Mouse (Mus musculus) monocyte, adult 59 days (primary cell): ENCODE results near the gene Efcc1. TPM values are rescaled to one million over a fixed set of nuclear protein-coding genes. Genes with fewer than 3 reads are reported as not detected.

Source experiments
- total RNA-seq, 2 experiments: library from RNA; stranded (reverse); gene quantifications; one replicate each; pipeline ENCODE4 v1.2.4; 2023

Efcc1 gene
- 1 to 10 TPM; 1.6 to 5.7 TPM for total RNA-seq

GRCm38 (mm10) chr6:87730591-87731462 lies at the start of gene Efcc1:
TSS of gene Efcc1 (plus strand) at chr6:87730869.

DNA sequence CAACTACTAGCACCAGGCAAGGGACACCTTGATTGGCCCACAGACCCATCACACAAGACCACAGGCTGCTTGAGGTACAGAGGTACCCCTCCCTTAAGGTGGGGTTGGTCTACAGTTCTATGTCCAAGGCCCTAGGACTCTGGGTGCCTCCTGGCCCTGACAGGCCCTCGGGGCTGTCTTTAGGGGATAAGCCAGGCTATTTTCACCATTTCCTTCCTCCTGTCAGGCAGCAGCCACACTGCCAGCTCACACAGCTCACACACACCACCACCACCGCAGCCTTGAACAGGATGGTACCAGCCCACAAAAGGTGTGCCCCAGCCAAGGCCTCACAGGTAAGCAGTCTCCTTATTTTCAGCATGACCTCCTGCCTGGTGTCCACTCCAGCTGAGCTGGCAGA lies 47.2 kb downstream of the Efcc1 start, which contains the start of gene Gp9:
Gene Gp9 (plus strand): TSS at position 231 of the 400 bp plus-strand sequence.

Other genes with a start within 250 kb of the Efcc1 start
- gene Arhgap25, start 197.6 kb upstream of the Efcc1 start, total RNA-seq: 100 to 1,000 TPM in 1 of 2 experiments, 10 to 100 TPM in 1; 98.7 to 101 TPM
- 1 to 10 TPM; 1.3 to 1.8 TPM for gene Prokr1, start 140.1 kb upstream of the Efcc1 start, total RNA-seq
- 1 to 10 TPM; 3.1 to 3.4 TPM for gene Aplf, start 58.7 kb upstream of the Efcc1 start, total RNA-seq
- gene Gp9, start 47.2 kb downstream of the Efcc1 start, total RNA-seq: not detected
- gene Rab43, start 81.3 kb downstream of the Efcc1 start, total RNA-seq: 100 to 1,000 TPM; 165 TPM
- 10 to 100 TPM in 1 of 2 experiments, 1 to 10 TPM in 1; 8.4 to 12.7 TPM for gene Gm45140, start 104.9 kb downstream of the Efcc1 start, total RNA-seq
- gene Isy1, start 107.9 kb downstream of the Efcc1 start, total RNA-seq: 10 to 100 TPM; 38.0 to 42.2 TPM
- gene Cnbp, start 120.2 kb downstream of the Efcc1 start, total RNA-seq: 100 to 1,000 TPM; 228 to 237 TPM
- gene Copg1, start 156.9 kb downstream of the Efcc1 start, total RNA-seq: 10 to 100 TPM; 70.8 to 83.4 TPM
- gene Hmces, start 183.1 kb downstream of the Efcc1 start, total RNA-seq: 10 to 100 TPM; 12.1 to 13.3 TPM